Mouse (Mus musculus): ENCODE measurements around the gene Zfp512b. TPM values are rescaled to one million over a fixed set of nuclear protein-coding genes. Genes with fewer than 3 reads are reported as not detected.

The Zfp512b gene
- 100 to 1,000 TPM in 1 of 2 experiments, 10 to 100 TPM in 1; 96.3 to 101 TPM for total RNA-seq (2021)

DNA sequence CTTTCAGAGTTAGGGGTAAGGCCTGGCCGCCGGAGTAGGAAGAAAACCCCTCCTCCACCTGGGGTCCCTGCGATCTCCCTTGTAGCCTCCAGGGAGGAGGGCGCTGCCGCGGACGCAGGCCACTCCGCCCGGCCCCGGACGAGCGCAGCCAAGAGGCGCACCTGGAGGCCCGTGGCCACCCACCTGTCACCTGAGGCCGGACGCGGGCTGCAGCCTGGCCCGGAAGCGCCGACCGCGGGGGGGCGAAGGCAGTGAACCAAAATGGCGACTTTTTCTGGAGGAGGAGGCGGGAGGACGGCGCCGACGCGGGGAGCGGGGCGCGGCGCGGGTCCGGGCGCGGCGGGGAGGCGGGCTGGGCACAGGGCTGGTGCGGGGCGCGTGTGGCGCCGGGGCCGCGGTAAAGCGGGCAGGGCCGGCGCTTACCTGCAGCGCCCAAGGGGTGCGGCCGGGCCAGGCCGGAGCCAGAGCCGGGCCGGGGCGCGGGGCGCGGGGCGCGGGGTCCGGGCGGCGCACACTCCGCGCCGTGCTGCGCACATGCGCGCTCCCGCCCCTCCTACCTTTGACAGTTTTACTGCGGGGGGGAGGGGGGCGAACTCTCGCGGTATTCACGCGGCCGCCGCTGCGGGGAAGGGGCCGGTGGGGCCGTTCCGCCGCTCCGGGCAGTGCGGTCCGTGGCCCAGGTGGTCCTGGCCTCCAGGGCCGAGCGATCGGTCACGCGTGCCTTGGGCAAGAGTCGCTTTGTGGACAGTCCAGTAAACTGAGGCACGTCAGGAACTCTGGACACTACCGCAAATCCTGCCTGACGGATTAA lies at the start of gene Zfp512b:
TSS of gene Zfp512b (minus strand) at position 573 of the 811 bp plus-strand sequence.
- peak; percentile 62 to 67 for DNase-seq

DNA sequence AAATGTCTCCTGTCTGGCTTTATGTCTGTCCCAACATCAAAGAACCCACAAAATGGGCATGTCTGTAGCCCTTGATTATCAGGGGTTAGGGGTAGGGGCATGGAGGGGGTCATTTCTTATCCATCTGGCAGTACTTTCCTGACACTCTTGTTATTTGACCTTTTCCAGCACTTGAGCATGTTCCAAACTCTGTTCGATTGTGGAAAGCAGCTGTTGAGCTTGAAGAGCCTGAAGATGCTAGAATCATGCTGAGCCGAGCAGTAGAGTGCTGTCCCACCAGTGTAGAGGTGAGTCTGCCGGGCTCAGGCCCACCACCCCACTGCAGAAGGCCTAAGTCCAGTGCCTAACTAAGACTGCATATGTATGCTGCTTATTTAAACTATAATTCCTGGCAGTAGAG lies 43.3 kb upstream of the Zfp512b start:
- DNase-seq, result no peak

DNA sequence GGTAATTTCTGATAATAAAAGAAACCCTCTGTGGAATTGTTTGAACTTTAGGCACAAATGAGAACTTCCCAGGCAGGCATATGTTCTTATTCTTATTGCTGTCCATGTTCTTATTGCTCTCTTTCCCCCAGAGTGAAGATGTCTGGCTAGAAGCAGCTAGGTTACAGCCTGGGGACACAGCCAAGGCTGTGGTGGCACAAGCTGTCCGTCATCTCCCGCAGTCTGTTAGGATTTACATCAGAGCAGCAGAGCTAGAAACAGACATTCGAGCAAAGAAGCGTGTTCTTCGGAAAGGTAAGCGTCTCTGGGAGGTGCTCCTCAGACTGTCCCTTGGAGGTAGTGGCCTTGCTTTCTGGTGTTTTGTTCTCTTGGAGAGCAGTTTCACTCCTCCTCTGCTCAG lies 40.0 kb upstream of the Zfp512b start:
- DNase-seq, result peak; percentile 24 to 36

DNA sequence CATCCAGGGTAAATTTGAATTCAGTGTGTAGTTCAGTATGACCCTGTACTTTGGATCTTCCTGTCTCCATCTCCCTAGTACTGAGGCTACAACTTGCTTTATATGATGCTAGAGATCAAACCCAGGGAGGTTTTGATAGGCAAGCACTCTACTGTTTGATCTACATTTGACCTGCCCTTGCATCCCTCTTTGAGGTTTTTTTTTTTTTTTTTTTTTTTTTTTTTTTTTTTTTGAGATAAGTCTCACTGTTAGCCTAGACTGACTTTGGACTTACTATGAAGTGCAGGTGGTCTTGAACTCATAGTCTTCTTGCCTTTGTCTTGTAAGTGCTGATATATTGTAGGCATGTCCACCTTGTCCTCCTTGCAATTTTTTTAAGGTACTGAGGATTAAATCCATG lies 35.9 kb upstream of the Zfp512b start:
- DNase-seq, result no peak

DNA sequence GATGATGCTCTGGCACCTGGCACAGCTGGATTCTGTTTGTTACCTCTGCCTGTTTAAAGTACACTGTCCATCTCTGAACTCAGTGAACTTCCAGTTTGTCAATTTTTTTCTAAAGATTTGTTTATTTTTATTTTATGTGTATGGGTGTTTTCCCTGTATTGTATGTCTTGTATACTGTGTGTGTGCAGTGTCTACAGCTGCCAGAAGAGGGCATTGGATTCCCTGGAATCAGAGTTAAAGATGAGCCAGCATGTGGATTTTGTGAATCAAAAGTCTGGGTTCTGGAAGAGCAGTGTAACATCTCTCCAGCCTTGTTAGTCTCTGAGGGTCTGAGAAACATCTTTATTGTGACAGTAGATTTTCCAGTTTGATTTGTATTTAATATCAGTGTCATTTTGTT lies 30.8 kb upstream of the Zfp512b start:
- no peak for DNase-seq

DNA sequence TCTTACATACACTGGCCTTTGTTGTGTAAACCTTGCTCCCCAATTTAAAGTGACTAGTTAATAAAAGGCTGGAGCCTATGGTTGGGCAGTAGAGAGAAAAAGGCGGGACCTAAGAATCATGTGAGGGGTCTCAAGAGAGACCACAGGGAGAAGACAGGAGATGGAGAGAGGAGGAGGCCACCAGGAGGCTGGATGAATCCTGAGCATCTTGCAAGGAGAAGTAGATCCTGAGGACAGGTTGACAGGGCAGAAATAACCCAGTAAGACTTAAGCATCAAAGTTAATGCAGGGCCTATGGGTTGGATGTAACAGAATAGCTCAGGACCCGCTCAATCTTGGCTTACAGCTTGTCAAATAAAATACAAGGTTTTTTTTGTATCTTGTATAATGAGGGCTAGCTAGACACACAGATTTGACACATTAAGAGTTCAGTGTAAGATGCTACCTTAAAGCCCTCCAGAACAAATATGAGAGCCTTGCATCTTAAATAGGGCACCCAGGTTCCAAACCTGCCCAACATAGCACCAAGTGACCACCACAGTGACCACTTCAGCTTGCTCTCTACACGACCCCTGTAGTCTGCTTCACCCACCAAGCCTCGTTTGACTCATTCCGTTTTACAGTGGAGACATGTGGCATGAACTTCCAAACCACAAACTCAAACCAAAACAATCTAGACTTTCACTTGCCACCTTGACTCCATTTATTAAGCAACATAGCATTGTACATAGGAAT lies 26.3 kb upstream of the Zfp512b start:
- no peak for DNase-seq

DNA sequence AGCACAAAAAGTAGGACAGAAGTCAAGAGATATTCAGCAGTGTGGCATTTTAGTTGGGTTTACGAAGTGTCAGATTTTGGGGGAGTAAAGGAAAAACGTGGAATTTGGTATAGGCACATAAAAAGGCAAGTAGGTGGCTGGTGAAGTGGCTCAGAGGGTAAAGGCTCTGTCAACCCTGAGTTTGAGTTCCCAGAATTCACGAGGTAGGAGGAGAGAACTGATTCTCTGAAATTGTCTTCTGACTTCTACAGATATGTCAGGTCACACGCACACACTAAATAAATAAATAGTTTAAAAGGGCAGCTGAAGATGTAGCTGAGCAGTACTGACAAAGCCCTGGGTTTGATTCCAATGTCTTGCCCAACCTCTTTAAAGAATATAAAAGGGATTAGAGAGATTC lies 9.8 kb upstream of the Zfp512b start:
- no peak for DNase-seq

DNA sequence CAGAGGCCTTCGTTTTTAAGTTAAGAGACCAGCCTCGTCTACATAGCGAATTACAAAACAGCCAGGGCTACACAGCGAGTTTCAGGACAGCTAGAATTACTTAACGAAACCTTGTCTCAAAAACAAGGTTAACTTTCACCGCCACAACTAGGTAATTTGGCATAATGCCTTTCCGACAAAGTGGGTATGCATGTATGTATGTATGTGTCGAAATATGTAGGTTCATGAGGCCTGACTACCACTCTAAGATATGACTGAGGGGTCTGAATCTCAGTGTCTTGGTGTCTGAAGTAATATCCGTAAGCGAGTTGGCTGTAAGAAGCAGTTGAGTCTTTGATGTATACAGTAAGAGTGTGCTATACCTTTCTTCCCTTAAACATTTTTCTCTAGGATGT lies 9.1 kb upstream of the Zfp512b start:
- DNase-seq, result no peak

DNA sequence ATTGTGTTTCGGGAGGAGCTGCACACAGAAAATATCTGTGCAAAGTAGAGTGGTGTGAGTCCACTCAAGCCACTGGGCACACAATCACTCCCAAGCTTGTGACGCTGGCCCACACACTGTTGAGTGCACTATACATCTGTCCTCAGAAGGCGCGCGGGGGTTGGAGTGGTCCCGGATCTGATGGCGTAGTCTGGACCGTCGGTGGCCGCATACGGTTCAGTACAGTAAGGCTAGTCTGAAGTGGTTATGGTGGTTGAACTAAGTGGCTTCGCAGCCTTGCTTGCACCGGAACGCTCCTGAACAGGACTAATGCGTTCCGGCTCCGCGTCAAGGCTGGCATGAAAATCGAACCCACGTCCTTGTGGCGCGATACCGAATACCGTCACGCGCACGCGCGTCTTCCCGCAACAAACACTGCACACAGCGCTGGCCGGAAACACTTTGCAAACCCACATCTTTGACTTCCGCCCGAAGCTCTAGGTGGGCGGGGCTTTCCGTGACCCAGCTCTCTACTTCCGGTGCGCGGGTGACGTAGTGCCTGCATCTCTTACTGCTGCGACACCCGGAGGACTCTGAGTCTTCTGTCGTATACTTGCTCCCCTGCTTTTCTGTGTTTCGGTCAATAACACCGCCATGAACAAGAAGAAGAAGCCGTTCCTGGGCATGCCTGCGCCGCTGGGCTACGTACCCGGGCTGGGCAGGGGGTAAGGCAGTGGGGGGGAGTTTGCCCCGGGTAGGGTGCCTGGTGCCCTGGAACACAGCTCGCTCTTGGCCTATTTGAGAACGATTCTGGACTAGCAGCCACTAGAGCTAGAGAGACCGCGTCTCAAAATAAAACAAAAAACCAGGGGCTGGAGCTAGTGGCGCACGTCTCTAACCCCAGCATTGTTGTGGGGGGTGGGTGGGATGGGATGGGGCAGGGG lies 8.5 kb upstream of the Zfp512b start:
- peak; percentile 96 to 97 for DNase-seq

DNA sequence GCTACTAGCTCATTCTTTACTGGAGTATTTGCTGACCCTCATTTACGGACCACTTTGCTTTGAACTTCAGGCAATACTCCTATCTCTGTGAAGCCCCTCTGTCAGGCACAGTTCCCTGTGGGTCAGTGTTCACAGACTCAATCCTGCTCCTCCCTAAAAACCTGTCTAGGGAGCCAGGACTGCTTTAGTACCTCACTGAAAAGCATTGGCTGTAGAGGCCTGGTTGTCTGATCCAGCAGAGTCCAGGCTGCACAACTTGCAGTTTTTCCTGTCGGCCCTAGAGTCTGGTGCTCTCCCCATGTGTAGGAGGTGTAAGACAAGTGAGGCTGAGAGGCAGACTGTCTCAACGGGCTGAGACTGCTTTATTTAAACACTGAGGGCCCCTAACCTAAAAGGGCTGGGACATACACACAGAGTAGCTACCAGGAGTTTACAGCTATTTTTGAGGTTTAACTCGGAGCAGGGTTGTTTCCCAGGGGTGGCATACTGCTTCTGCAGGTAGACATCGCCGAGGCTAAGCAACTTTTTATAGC lies 7.7 kb upstream of the Zfp512b start:
- DNase-seq, result no peak

DNA sequence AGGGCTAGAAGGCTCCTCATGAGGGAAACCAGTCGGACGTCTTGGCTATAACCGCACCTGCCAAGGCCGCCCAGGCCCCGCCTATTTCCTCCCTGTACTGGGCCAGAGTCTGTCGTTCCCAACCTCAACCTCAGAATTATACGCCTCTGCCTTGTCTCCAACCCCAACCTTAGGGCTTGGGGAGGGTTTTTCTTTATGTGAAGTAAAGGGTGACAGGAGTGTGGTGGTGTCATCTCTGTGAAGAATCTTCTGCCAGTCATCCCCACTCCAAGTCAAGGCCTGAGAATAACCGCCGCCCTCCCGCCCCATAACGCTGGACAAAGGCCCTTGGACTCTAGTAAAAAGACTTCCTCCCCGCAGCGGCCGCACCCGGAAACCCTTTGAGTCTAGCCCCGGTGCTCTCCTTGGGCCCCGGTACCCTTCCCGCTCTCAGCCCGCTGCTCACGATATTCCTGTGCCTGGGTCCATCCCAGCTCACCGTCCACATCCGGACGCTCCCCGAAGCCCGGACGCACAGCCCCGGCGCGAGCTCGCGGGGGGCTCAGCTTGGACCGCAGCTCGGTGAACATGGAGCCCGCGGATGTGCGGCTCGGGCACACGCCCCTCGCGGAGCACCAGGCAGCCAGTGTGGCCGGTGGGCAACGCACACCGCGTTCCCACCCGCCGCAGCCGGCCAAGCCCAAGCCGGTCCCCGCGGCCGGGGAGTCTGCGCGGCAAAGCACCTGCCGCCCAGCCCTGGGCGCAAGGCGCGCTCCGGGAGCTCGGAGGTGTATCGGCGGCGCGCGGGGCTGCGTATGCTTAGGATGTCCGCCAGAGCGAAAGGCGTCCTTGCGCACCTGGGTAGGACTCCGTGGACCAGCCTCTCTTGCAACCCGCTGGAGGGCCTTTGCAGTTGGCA lies 6.1 kb upstream of the Zfp512b start, which contains the start of gene Samd10:
TSS of gene Samd10 (minus strand) at position 759 of the 898 bp plus-strand sequence.
- peak; percentile 54 to 60 for DNase-seq

DNA sequence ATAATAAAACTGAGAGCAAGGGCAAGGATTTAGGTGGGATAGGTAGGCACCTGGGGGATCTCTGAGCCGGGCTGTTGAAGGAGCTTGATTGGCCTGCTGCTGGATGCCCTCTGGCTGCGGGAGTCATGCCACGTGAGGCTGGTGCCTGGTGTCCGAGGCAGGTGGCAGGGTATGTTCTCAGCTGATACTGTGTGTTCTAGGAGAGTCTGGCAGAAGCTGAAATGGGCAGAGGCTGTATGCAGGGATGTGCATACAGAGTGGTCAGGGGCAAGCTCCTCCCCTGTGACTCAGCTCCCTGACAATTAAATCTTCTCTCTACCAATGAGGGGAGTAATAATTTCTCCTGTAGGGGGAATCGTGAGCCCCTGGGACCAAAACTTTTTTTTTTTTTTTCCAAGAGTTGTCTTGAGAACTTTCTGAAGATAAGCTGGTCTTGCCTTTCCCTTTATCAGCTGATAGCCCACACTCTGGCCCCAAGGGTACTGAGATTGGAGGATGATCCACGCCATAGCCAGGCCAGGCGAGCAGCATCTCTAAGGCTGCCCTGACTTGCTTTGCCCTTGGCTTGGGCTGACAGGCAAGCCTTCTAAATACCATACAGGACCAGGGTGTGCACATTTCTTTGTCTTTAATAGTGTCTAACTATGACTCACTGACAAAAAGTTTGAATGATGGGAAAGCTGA lies 4.9 kb upstream of the Zfp512b start:
- DNase-seq, result no peak

DNA sequence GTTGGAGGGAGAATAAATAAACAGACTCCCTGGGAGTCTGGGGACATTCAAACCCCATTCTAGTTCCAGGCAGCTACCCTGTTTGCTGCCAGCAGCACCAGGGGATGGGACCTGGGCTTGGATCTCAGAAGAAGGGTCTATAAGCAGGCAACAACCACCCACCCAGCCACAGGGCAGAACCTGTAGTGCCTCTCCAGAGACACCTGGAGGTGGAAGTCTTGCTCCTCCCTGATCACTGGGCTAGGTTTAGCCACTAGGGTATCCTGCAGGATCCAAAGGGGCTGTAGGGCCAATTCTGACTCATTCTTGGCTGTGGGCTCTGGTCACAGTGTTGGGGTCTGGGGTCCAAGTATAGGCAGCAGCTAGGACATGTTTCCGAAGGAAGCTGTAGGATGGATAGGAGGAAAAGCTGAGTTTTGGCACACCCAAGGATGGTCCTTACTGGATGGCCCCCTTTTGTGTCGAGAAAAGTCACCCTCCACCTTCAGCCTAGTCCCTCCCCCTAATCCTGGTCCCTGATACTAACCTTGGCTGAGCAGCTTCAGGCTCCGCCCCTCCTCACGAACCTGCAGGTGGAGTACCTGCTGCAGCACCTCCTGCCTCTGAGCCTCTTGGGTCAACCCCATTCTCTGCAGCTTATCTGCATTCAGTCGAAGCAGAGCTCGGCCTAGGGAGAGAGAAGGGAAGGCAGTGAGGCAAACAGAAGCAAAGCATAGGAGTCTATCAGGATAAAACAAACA lies 3.8 kb upstream of the Zfp512b start:
- no peak for DNase-seq

DNA sequence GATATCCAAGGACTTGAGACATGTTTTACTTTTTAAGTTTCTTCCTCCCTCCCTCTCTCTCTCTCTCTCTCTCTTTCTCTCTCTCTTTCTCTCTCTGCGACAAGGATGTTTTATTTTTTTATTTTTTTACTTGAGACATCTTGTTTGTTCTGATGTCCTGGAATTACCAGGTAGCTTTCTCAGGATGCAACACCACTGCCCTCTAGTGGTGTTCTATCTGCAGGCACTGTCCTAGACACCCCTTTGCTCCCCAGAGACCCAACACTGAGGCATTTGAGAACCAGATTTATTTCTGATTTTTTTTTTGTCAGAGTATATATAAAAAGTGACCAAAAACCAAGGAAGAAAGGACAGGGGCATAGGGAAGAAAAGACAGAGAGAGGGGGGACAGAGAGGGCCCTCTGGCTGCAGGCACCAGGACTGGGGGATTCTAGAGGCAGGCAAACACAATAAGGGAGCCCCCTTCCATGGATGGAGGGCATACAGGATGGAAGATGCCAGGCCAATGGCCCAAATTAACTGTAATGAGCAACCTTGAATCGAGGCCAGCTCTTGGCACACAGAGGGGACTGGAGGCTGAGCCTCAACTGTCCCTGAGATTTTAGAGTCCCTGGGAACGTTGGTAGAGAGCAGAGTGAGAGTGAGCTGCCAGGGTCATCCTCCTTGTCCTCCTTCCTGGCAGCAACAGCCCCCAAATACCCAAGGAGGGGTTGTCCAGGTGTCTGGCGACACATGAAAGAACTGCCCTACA lies 2.5 kb upstream of the Zfp512b start:
- DNase-seq, result no peak

DNA sequence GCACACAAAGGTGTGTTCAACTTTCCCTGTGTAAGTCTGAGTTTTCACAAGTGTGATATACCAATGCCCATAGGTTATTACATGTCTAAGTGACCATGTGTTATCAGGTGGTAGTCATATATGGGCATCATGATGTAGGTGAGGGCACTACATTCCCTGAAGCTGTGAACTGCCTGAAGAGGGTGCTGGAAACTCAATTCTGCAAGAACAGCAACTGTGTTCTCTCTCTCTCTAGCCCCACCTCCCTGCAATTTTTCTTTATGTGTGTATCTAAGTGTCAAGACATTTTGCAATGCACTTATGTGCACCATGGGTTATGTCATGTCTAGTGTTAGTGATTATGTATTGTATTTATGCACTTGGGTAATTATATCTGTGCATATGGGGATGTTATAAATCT lies 1.3 kb upstream of the Zfp512b start:
- DNase-seq, result no peak

DNA sequence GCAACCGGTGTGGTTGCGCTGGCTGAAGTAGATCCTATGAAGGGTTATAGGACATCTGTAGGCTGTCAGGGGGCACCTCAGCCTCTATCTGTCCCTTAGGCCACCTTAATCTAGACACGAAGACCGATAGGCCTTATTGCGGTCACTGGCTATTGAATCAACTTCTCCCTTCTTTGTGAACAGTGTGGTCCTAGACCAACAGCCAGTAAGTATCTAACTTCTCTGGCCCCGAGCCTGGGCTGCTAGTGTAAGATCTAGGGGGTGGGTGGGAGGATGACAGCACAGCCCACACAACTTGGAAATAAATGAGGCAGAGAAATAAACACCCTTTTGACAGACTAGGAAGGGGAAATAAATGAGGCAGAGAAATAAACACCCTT lies 429 bp upstream of the Zfp512b start:
- DNase-seq, result no peak

DNA sequence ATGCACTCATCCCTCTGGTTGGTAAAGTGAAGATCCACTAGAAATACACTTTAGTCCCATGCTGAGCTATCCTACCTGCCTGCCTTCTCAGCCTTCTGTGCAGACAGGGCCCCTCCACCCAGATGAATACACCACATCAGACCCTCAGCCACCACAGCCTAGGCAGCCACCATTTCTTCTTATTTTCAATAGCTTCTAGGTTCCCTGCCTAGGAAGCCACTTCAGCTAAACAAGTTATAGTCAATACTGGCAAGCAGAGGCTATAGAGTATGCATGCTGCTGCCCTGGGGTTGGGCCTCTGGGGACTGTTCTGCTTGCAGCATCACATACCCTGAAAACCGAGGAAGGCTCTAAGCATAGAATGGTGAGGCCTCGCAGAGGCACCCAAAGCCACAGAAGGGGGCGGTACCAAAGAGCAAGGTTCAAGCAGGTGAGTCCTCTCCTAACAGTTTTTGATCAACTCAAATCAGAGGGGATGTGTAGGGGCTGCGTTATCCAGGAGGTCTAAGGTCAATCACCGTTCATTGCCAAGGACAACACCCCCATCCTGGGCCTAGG lies 996 bp downstream of the Zfp512b start, which contains the start of gene Prpf6:
TSS of gene Prpf6 (plus strand) at position 341 of the 558 bp plus-strand sequence.
- no peak for DNase-seq

DNA sequence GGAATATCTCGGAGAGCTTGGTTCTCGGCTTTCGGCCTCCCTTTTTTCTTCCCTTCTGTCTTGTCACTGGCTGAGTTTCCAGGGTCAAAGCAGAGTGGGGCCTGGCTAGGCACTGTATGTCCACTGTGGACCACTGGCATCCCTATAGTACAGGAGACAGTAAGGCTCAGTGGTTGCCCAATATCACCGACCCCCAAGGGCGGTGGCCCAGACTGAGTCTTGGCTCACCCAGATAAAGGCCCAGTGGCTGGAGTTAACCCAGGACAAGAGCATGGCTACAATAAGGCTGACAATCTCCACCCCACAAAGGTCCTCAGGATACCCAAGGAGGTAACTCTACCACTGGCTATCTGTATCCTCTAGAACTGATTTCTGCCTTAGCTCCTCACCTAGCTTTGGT lies 2.1 kb downstream of the Zfp512b start:
- DNase-seq, result no peak

DNA sequence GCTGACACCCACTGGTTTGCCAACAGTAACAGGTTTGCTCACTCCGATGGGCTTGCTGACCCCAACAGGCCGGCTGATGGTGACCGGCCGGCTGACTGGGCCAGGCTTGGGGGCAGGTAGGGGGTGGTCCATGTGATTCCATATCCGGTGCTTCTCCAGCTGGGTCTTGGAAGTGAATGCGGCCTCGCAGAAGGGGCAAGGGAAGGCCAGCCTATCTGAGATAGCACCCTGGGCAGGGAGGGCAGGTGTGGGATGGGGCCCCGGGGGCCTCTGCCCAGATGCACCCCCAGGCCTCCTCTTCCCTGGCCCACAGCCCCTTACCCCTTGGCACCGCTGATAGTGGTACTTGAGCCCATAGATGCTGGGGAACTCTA lies 2.9 kb downstream of the Zfp512b start:
- DNase-seq, result no peak

All from layer of hippocampus, postnatal 36 days (tissue).